Mouse (Mus musculus) C2C12 (cell line): ENCODE data around the gene Naaladl2. TPM values are rescaled to one million over a fixed set of nuclear protein-coding genes. Genes with fewer than 3 reads are reported as not detected.

Source experiments
- H3K27me3 ChIP-seq: one replicate; pipeline ENCODE4 v1.6.1; 2011; ENCODE audit not compliant: control insufficient read depth, insufficient read depth, insufficient read length
- H3K36me3 ChIP-seq: one replicate; pipeline ENCODE4 v1.6.1; 2011; ENCODE audit not compliant: control insufficient read depth, insufficient read depth
- H3K4me3 ChIP-seq: one replicate; pipeline ENCODE4 v1.5.1; 2011; ENCODE audit warnings: mild to moderate bottlenecking, control low read depth; ENCODE audit not compliant: poor library complexity, insufficient read depth, severe bottlenecking
- H3K79me2 ChIP-seq: one replicate; pipeline ENCODE4 v1.6.1; 2011; ENCODE audit not compliant: control insufficient read depth, insufficient read depth
- H3K79me3 ChIP-seq: one replicate; pipeline ENCODE4 v1.6.1; 2011; ENCODE audit warnings: low read depth, control low read depth
- H3ac ChIP-seq: one replicate; pipeline ENCODE3; 2011; ENCODE audit warnings: low read depth; ENCODE audit not compliant: control insufficient read depth, insufficient read length
- CEBPB ChIP-seq: IDR thresholded peaks from one replicate; pipeline ENCODE4 v1.6.1; 2011; ENCODE audit warnings: low read depth, mild to moderate bottlenecking, control low read depth, moderate library complexity
- CTCF ChIP-seq: IDR thresholded peaks from one replicate; pipeline ENCODE4 v1.5.1; 2011; ENCODE audit not compliant: control insufficient read depth, insufficient read depth, insufficient read length
- FOSL1 ChIP-seq: IDR thresholded peaks from one replicate; pipeline ENCODE4 v1.8.0; 2011; ENCODE audit warnings: mild to moderate bottlenecking, low read length; ENCODE audit not compliant: poor library complexity, insufficient read depth, severe bottlenecking
- MAX ChIP-seq: IDR thresholded peaks from one replicate; pipeline ENCODE4 v1.6.1; 2011; ENCODE audit warnings: mild to moderate bottlenecking, control low read depth
- MYOD1 ChIP-seq: IDR thresholded peaks from one replicate; pipeline ENCODE4 v1.6.1; 2011; ENCODE audit warnings: low read depth; ENCODE audit not compliant: control insufficient read depth, insufficient read length
- MYOG ChIP-seq: IDR thresholded peaks from one replicate; pipeline ENCODE4 v1.6.1; 2011; ENCODE audit not compliant: control insufficient read depth, insufficient read length; ENCODE audit errors: extremely low read depth
- USF1 ChIP-seq: IDR thresholded peaks from one replicate; pipeline ENCODE4 v1.6.1; 2011; ENCODE audit warnings: low read depth, mild to moderate bottlenecking, control low read depth, moderate library complexity
- polyA plus RNA-seq: library from polyadenylated mRNA; unstranded; fragments of >200 nt; fragmentation: generic; extraction: Trizol; gene quantifications from one replicate; pipeline ENCODE4 v1.2.1, GENCODE M21; 2012; ENCODE audit warnings: missing spikeins

Naaladl2 gene
- polyA plus RNA-seq, 1 experiment: not detected

DNA sequence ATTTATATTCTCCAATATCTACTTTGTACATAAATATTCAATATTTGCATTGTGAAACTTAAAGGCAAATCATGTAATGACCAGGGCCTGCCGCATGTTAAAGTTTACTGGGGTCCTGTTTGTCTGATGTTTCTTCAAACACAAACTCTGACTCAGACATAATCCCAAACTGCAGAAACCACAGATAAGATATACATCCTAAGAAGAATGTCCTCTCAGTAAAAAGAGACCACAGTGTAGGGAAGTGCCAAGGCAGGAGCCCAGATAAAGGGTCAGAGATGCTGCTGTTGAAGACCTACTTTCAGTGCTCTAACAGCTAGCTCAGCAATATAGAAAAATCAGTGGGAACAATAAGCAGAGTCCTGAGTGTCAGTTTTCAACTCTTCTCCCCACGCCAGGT, 201.9 kb downstream of the Naaladl2 start:
- H3K4me3 ChIP-seq: no peak overlapping the region
- TF ChIP-seq MAX (no peak), USF1 (no peak), CEBPB (no peak), FOSL1 (no peak), MYOD1 (no peak), MYOG (no peak), CTCF (no peak)
- no peak overlapping the region for H3ac ChIP-seq
- H3K79me2 ChIP-seq: no peaks in the 10 kb centered on the region
- H3K36me3 ChIP-seq: no peaks in the 10 kb centered on the region
- no peaks in the 10 kb centered on the region for H3K79me3 ChIP-seq
- H3K27me3 ChIP-seq: no peaks in the 10 kb centered on the region

DNA sequence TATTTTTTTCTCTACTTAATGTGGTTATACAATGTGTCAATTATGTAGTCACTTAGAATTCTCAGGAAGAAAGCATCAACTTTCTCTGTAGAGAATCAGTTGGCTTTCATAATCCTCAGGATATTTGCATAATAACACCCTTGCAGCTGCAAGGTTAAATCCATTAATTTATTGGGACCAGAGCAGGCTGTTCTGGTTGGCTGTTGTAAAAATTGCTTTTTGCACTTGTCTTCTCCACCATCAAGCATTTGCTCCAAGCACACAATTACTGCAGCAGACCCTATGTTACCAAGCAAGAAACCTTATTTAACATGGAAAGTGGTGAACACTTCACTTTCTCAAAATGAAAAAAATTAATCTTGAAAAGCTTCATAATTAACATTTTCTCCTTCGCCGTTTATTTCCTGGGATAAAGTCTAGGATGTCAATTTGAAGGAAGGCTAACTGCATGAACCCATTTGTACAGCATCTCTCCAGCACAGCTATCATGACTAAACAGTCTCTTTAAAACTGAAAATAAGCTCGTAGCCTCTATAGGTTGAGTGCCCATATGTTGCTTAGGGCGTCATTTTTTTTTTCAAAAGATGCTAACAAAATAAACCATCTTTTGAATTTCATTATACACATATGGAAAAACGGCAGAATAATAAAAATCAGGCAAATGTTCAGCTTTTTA, 205.4 kb downstream of the Naaladl2 start:
- Histone ChIP-seq H3K36me3 (no peaks in the 10 kb centered on the region), H3K4me3 (no peak overlapping the region), H3K79me3 (no peaks in the 10 kb centered on the region), H3K79me2 (no peaks in the 10 kb centered on the region), H3K27me3 (no peaks in the 10 kb centered on the region), H3ac (no peak overlapping the region)
- TF ChIP-seq MYOD1: no peak
- TF ChIP-seq MAX: no peak
- TF ChIP-seq CEBPB: no peak
- TF ChIP-seq FOSL1: no peak
- no peak for TF ChIP-seq USF1
- no peak for TF ChIP-seq CTCF
- TF ChIP-seq MYOG: no peak

DNA sequence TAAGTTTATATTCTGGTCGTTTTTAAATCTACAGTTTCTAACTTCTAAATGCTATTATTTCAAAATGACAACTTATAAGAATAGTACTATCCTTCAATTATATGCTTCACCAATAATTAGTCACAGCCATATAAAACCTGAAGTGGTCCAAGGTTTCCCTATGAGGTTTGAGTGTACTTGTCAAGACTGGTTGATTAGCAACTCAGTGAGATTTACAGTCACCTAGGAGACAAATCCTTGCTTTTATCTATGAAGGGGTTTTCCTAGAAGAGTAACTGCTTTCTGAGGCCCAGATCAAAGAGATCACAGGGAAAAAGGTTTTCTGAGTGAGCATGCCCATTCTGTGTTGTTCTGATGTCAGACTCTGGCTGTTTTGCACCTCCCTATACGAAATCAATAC, 222.2 kb downstream of the Naaladl2 start:
- no peaks in the 10 kb centered on the region for H3K36me3 ChIP-seq
- no peak overlapping the region for H3K4me3 ChIP-seq
- TF ChIP-seq MYOD1: no peak
- no peak for TF ChIP-seq CEBPB
- no peak for TF ChIP-seq FOSL1
- no peak for TF ChIP-seq CTCF
- TF ChIP-seq USF1: no peak
- TF ChIP-seq MAX: no peak
- TF ChIP-seq MYOG: no peak
- H3ac ChIP-seq: no peak overlapping the region
- H3K27me3 ChIP-seq: no peaks in the 10 kb centered on the region
- no peaks in the 10 kb centered on the region for H3K79me3 ChIP-seq
- H3K79me2 ChIP-seq: no peaks in the 10 kb centered on the region

GRCm38 (mm10) chr3:24921401-24921800, 222.7 kb downstream of the Naaladl2 start:
- Histone ChIP-seq H3K27me3 (no peaks in the 10 kb centered on the region), H3K79me3 (no peaks in the 10 kb centered on the region), H3K36me3 (no peaks in the 10 kb centered on the region), H3K4me3 (no peak overlapping the region), H3K79me2 (no peaks in the 10 kb centered on the region), H3ac (no peak overlapping the region)
- no peak for TF ChIP-seq USF1
- no peak for TF ChIP-seq CEBPB
- TF ChIP-seq MYOG: no peak
- TF ChIP-seq FOSL1: no peak
- TF ChIP-seq CTCF: no peak
- no peak for TF ChIP-seq MYOD1
- TF ChIP-seq MAX: no peak

DNA sequence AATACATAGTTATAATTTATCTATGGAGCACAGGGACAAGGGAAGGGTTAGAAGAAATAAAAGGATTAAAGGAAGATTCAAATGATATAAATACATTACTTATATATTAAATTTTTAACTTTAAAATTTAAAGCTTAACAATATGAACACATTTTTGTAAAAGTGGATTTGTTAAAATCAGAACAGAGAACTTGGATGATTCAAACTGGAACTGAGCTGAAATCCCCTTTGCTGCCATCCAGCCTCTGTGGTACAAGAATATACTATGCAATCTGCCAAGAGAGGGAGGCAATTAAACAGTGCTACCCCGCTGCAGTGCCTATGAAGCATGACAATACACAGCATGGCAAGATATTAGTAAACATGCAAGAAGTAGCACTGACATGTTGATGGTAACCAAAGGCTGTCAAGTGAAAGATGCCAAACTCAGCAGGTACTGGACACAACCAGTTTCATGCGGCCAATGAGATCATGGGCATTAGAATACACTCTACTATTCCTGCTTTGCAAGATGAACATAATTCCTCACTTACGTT, 238.6 kb downstream of the Naaladl2 start:
- Histone ChIP-seq H3ac (no peak overlapping the region), H3K79me3 (no peaks in the 10 kb centered on the region), H3K79me2 (no peaks in the 10 kb centered on the region), H3K27me3 (no peaks in the 10 kb centered on the region), H3K36me3 (no peaks in the 10 kb centered on the region), H3K4me3 (no peak overlapping the region)
- TF ChIP-seq MYOD1 (no peak), CEBPB (no peak), CTCF (no peak), USF1 (no peak), MAX (no peak), MYOG (no peak), FOSL1 (no peak)
